Mouse (Mus musculus): ENCODE results near the gene Atrnl1.

DNA sequence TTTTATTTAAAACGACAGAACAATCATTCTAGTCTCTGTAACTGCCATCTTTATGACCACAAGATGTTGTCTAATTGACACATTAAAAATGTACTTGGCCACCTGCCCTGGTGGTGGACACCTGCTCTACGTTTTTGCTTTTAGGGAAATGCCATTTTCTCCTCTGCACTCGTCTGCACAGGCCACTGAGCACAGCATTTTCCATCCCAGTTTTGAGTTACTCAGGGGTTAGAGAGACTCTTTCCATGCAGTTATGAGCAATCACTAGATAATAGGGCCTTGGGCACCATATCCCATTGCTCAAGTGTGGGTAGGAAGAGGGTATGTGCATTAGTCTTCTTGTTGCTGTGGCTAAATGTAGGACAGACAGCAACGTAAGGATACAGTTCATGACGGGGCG lies 41.8 kb upstream of the Atrnl1 start:
- TF ChIP-seq ZNF384 (IDR thresholded peaks at IDR 0.05; ENCODE audit: low read depth, low read length) (no peak), HCFC1 (IDR thresholded peaks at IDR 0.05; ENCODE audit: borderline replicate concordance, insufficient read depth, low read length) (no peak), CHD2 (IDR thresholded peaks at IDR 0.05; ENCODE audit: low read depth, low read length) (no peak)
